Mouse (Mus musculus) ovary, postnatal 36 days (tissue): ENCODE measurements around the gene Gucd1.
"Not testable (repeated sequence)": the region's sequence is repeated elsewhere in the genome, so short reads cannot be mapped to it uniquely, and the experiment has no call there.

Experiments
- DNase-seq: peaks from one replicate; pipeline ENCODE4 v3.0.0; 2022; ENCODE audit warnings: low spot score, mixed read lengths

Gucd1 gene

DNA sequence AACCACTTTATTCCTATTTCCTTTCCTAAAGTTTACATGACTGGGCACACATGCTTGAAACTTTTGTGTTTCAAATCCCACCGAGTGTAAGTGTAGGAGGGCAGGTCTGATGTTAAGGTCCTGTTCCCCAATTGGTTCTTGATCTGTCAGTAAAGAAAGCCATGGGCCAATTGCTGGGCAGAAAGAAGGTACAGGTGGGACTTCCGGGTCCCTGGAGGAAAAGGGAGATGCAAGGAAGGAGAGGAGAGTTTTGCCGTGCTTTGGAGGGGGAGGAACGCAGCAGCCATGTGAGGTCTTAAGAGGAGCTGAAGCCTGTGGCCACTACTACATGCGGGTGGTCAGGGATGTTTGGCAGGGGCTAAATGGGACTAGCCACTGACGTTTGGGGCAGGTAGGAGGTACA lies 152.5 kb downstream of the Gucd1 start:
- DNase-seq = no peak

DNA sequence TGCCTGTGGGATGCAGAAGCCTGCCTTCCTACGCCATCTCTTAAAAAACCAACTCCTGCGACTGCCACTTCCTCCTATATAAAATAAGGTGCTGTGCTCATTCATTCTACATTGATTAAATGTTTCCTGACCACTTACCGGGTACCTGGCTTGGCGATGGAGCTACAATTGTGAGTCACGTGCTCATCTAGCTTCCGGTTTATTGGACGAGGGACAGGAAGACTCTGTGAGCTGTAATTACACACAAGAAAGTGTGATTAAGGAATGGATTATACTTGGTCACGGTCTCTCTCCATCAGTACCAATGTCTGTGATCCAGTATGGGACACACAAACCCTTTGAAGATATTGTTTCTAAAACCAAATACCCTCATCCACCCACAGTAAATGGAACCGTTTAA lies 153.0 kb downstream of the Gucd1 start:
- no peak for DNase-seq

DNA sequence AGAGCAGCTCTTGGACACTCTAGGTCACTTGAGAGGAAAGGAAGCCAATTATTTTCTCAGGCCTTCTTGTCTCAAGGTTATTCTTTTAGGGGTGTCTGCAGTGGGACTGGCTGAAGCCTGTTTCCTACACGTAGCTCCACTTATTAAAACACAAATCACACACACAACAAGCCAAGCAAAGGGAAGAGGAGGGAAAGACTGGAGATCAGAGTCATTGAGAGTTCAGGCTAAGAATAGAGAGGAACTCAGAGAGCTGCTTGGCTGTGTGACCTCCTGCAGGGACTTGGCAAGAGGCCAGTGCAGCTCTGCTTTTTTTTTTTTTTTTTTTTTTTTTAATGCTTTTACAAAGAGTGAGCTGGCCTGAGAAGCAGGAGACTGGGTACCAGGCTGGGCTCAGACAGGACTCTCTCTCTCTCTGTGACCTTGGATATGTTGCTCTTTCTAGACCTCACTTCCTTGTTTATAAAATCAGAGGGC lies 153.5 kb downstream of the Gucd1 start:
- DNase-seq = peak; percentile 42

DNA sequence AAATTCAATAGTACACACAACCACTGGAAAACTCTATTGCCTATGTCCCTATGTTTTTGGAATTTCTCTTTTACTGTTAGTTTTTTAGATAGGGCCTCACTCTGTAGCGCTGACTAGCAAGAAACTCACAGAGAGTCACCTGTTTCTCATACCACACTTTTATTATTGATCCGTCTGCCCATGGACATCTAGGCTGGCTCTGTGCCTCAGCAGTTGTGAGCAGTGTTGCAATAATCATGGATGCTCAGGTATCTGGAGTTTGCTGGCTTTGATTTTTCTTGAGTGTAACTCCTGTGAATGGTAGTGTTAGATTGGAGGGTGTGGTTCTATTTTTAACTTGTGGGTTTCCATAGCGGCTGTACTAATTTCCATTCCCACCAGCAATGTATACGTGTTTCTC lies 162.4 kb downstream of the Gucd1 start:
- no peak for DNase-seq

DNA sequence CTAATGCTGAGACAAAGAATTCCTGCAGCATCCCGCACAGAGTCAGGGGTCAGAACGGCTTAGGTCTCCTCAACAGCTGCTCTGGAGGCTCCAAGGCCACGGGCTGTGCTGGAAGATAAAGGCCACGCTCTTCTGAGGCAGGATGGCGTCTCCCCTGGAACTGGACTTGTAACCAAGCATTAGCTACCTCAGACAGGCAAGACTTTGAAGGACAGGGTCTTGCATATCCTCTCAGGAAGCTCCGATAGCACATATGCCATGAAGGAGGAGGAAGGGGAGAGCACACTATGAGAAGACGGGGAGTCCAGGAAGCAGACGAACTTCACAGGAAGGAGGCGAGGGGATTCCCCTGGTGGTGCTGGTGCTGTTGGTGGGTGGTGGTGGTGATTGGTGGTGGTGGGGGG lies 163.9 kb downstream of the Gucd1 start:
- DNase-seq = not testable (repeated sequence)

DNA sequence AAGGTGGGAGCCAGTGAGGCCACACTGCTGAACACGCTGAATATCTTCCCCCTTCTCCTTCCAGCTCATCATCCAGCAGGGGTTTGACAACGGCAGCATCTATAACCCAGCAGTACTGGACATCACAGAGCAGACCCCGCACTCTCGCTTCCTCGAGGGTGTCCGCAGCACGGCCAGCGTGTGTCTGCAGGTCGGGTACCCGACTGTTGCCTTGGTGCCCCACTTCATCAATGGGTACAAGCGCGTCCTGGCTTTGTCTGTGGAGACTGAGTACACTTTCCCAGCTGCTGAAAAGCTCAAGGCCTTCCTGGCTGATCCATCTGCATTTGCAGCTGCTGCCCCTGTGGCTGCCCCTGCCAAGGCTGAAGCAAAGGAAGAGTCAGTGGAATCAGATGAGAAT lies 165.2 kb downstream of the Gucd1 start:
- no peak for DNase-seq

DNA sequence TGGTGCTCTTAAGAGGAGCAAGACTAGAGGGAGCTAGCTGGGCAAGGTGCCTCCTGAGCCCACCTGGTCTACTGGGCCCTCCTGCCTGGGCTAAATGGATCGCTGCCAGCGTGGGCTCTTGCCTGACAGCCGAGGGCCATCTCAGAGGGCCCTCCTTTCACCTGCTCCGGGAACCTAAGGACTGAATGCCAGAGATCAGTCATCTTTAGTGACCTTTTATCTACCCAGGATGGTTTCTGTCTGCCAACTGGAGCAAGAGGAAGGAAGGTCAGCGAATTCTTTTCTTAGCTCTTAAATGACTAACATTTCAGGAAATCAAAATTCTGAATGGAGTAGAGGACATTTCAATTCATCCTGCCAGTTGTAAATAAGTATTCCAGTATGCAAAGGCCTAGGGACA lies 167.2 kb downstream of the Gucd1 start:
- no peak for DNase-seq

DNA sequence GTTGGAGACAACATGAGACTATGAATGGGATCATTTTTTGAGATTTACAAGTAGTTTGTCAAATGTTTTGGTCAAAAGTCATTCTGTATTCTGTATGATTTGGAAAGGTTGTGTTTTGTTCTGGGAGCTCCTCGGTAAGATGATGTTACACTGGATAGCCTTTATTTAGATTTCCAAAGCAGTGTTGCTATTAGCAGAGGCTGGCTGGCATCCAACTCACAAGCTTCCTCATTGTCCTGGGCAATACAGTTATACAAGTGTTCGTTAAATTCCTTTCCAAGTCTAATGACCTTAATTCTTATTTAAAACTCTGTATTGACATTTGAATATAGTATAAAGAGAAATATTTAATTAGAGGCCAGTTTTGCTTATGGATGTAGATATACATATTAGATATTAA lies 172.5 kb downstream of the Gucd1 start:
- no peak for DNase-seq

DNA sequence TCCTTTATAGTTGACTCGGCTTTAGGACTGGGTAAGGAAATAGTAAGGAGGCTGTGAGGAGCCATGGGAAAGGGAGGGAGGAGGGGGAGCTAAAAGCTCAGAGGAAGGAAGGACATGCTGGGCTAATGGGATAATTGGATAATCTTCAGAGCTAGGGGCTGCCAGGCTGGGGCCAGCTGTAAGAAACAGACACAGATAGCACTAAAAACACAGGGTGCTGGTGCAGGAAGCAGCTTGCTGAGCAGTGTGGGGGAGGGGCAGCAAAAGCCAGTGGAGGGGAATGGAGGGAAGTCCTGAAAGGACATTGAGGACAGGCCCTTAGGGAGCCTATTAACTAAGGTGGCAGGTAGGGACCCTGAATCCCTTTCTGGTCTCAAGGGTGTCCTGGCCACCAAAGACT lies 173.2 kb downstream of the Gucd1 start:
- not testable (repeated sequence) for DNase-seq

DNA sequence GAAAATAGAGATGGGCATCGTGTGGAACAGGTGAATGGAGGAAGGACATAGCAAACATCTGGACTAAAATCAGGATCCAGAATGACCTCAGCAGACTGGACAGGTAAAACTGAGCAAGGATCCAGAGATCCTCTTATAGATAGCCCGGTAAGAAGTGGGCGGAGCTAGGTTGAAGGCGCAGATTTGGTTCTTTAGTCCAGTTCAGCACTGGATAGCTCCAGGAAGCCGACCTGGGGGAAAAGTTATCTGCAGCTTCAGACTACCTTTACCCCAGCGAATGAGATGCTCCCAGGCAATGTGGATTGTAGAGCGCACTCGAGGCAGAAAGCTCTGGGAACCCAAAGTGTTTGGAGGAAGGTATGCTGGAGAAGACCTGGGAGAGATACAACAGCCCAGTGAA lies 175.8 kb downstream of the Gucd1 start:
- DNase-seq = no peak

DNA sequence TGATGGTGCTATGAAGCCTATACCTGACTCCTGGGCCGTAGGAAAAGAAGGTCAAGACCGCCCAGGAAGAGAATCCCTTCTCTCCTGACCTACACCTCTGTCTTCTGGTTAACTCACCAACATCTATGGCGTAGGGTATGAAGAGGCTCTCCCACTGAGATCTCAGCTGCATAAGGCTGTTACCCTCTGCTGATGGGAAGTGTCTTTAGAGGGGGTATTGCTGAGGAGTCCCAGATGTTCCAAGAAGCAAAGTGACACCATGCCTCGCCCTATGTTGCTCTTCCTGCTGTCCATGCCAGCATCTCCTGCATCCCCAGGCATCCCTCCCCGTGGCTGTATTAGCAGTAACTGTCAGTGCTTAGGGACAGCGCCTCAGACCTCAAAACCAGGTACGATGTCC lies 178.4 kb downstream of the Gucd1 start:
- no peak for DNase-seq

DNA sequence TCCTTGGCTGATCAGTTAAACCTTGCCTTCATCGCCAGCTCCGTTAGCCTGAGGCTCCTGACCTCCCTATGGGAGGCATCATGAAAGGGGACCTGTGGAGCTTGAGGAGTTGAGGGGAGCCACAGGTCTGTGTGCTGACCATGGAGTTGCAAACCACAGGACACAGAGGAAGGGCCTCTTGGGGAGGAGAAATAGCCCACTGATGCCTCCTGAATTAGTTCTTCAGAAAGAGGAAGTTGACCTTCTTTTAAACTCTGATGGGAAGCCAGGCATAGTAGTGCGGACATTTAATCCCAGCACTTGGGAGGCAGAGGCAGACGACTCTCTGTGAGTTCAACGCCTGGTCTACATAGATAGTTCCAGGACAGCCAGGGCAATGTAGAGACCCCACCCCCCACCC lies 178.9 kb downstream of the Gucd1 start:
- no peak for DNase-seq

DNA sequence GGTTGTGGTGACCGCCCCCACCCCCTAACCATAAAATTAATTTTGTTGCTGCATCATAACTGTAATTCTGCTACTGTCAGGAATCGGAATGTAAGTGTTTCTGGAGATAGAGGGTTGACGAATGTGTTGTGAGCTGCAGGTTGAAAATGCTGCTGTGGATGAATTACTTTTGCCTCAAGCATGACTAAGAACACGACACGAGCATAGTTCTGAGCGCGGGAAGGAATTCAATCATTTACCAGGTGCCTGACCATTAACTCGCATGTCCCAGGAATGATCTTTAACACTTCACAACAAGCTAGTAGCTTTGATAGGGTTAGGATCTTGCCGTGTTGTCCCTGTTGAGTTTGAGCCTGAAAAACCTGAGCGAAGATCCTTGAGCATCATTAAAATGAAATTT lies 180.5 kb downstream of the Gucd1 start:
- DNase-seq = no peak

DNA sequence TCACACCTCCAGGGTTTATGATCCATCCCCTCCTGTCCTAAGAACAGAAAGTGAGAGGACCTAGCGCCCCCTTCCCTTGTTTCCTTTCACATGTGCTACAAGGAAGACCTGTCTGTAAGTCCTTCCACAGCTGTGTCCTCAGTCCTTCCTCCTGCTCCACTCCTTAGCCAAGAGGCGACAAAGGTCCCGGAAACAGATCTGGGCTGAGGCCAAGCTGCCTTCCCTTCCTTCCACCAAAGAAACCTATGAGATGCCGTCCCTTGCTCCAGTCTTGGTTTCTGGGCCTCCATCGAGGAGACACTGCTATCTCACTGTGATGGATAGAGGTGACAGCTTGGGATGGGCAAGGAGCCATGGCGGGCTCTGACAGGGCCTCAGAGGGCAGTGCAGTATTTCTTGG lies 182.7 kb downstream of the Gucd1 start:
- DNase-seq = no peak

DNA sequence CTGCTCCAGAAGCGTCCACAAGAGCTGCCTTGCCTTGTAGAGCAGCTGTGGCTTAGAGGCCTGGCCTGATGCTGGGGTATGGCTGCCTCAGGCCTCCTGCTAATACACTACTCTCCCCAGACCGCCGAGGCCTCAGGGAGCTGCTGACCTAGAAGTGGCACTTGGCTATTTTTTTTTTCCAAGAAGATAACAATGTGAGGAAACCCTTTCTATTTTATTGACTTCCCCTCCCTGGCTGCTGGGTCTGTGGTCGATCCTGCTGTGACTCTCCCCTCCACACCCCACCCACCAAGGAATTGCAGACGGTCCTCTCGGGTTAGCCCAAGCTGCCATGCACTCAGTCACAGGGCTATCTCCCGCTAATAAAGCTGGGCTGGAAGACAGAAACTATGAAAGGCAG lies 183.6 kb downstream of the Gucd1 start:
- DNase-seq = no peak

DNA sequence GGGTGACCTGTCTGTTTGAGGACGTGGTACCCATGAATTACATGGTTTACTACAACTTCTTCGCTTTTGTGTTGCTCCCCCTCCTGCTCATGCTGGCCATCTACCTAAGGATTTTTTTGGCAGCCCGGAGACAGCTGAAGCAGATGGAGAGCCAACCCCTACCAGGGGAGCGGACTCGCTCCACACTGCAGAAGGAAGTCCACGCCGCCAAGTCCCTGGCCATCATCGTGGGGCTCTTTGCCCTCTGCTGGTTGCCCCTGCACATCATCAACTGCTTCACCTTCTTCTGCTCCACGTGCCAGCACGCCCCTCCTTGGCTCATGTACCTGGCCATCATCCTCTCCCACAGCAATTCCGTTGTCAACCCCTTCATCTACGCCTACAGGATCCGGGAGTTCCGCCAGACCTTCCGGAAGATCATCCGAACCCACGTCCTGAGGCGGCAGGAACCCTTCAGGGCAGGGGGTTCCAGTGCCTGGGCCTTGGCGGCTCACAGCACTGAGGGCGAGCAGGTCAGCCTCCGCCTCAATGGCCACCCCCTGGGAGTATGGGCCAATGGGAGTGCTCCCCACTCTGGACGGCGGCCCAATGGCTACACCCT lies 184.5 kb downstream of the Gucd1 start:
- DNase-seq = no peak

DNA sequence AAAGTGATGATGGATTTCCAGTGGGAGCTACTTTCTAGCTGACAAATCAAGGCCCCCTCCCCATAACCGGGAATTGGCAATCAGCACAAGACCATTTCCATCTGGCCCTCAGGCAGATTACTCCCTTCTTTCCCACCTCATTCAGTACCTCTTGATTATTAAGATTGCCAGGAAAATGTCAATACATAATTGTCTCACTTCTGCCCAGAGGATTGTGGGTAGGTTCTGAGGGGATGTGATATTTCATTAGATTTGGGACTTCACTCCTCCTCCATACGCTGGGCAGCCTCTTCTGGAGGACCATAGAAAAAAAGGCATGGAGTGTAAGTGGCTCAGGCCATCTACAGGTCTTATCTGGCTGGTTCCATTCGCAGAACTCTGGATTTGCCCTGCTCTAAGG lies 185.5 kb downstream of the Gucd1 start:
- no peak for DNase-seq

DNA sequence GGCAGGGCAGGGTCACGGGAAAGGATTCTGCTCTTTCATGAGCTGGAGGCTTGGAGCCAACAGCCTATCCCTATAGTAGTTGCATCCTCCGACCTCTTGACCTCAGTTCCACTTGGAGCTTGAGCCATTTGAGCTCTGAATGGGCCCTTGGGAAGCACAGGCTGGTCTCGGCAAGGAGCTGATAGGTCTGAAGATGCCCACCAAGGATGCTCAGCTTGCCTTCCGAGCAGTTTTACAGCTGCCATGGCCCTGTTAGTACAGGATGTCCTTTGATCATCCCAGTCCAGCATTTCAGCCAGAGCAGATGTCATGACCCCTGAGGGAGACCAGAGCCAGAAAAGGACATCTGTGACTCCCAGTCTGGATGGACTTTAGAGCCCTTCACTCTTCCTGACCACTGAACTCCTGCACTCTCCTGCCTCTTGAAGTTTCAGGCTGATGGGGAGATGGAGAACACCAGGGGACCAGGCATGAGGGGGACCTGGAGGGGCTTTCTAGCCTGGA lies 189.5 kb downstream of the Gucd1 start:
- DNase-seq = no peak

DNA sequence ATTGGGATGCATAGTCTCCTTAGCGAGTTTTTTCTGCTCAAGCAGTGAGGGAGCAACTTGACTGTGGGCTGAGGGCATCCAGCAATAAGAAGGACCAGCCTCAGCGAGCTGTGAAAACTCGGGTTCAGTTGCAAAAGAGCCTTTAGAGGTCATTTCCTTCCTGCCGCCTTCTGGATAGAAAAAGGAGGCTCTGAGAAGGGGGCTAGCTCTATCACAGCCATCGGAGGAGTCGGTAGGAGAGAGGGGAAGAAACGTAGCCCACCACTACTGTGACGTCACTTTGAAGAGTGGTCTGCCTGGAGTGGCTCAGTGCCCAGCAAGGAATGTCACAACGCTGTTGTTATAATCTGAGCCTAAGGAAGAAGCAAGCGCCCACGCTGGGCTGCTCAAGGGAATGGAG lies 190.7 kb downstream of the Gucd1 start:
- no peak for DNase-seq

DNA sequence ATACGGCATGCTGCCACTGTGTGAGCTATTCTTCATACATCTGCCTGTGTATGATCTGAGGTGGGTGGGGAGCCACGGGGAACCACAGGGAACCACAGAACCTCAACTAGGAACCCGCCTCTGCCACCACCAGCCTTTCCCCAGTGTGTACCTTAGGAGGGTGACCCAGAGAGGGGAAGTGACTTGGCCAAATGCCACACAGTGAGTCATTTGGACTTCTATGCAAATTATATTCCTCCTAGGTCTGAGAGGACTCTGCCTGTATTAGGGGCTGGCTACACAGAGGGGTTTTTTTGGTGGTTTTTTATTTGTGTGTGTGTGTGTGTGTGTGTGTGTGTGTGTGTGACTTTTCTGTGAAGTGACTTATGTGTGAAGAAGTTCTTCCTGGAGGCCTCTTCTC lies 191.2 kb downstream of the Gucd1 start:
- DNase-seq = no peak

DNA sequence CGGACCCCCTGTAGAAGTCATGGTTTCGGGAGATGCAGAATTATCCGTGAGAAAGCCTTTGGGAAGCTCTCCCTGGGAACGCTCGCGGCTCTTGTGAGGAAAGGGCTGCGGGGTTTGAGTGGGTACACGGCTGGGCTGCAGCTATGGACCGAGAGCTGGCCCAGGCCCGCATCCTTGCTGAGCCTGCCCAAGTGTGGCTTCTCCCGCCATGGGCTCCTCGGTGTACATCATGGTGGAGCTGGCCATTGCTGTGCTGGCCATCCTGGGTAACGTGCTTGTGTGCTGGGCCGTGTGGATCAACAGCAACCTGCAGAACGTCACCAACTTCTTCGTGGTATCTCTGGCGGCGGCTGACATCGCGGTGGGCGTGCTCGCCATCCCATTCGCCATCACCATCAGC lies 192.0 kb downstream of the Gucd1 start:
- no peak for DNase-seq

DNA sequence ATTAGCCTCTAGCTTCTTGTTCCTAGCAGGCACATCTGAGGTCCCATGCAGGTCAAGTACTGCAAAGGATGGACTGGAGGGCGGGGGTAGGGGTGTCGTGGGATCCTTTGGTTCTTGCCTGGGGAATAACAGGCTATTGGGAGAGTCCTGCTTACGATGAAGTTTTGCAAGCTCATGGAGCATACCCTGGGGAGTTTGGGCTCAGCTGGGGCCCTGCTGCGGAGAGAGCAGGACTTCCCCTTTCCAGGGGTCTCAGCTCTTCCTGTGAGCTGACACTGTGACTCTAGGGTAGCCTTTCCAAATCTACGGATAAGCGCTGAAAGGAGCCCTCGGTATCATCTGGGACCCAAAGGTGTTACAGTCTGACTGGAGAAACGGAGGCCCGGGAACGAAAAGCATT lies 193.4 kb downstream of the Gucd1 start:
- DNase-seq = no peak

DNA sequence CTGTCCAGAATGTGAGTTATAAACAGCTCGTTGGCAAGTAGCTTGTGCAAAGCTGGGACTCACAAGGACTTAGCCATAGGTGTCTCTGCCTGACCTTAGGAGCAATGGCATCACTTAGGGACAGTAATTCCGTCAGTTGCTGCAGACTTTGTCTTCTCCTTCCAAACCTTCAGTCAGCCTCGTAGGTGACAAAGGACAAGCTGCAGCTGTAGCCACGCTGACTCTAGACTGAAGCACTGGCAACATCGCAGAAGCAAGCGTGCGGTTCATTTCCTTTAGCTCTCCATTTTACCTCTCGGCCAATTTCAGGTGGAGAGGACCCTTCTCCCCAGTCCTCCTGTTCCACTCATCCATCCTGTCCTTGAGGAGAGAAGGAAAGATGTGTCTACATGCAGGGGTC lies 193.8 kb downstream of the Gucd1 start:
- no peak for DNase-seq

DNA sequence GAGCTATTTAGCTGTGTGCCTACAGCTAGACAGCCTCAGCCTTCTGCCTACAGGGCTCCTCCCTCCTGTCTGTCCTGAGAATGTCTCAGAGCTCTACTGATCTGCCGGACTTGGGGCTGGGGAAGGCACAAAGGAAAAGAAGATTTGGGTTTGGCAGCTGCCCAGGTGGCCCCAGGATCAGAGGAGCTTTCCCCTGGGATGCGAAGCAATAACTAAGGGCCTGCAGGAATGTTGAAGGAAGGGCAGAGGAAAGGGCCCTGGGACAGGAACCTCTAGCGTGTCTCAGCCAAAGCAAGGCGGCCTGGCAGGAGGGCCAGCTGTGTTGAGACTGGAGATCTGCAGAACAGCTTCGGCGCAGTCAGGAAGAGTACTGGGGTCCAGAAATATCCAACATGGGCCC lies 194.8 kb downstream of the Gucd1 start:
- DNase-seq = no peak

DNA sequence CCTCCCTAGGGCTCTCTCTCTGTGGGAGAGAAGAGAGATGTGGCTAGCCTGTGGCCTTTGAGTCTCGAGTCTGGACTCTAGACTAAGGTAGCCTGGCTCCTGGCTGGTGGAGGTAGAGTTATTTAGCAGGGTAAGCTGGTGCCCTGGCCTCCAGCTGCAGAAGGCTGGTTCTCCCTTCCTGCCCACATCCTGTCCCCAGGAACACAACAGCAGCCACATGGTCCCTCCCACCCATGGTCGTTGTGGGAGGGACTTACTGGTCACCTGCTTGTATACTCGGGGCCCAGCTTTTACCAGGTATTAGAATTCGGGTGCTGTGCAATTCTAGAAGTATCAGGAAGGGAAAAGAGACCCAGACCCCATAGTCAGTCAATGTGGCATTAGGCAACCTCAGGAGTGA lies 197.5 kb downstream of the Gucd1 start:
- DNase-seq = no peak
